Mouse (Mus musculus) kidney, adult 2 months (tissue): ENCODE results near the gene Pes1.

Source experiments
- CTCF ChIP-seq: fragments of 200-500 bp; conservative IDR thresholded peaks from 2 replicates; pipeline ENCODE4 v1.5.1; 2011; ENCODE audit warnings: low read depth, mild to moderate bottlenecking, control low read depth, low read length, moderate library complexity, mixed read lengths; ENCODE audit not compliant: insufficient read depth, insufficient read length
- POLR2A ChIP-seq: fragments of 200-500 bp; IDR thresholded peaks from one replicate; pipeline ENCODE4 v1.6.1; 2011; ENCODE audit warnings: low read depth, low read length, control low read depth

DNA sequence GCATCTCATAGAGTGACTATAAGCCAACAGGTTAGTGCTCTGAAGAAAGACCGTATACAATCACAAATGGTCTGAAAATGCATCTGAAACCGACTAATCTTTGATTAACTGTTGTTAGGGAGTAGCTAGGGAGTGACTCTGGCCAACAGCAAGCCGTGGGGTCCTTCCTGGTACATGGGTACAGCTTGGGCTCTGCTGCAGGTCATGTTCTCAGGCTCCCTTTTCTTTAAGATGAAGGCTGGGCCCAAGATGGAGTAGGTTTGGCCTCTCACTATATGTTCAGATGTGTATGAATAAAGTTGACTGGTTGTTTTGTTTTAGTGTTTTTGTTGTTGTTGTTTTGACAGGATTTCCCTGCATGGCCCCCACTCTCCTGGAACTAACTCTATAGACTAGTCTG is 2.0 kb upstream of the Pes1 start:
- TF ChIP-seq CTCF = no peak
- no peak for TF ChIP-seq POLR2A
